Mouse (Mus musculus): Measurements from ENCODE around the gene Igfbp2. TPM values are rescaled to one million over a fixed set of nuclear protein-coding genes. Genes with fewer than 3 reads are reported as not detected.
A peak's percentile ranks its signal among the peaks of the same experiment; 100 is the strongest.

Gene Igfbp2
- polyA plus RNA-seq, 1 experiment from 2014 or later = 446 TPM

DNA sequence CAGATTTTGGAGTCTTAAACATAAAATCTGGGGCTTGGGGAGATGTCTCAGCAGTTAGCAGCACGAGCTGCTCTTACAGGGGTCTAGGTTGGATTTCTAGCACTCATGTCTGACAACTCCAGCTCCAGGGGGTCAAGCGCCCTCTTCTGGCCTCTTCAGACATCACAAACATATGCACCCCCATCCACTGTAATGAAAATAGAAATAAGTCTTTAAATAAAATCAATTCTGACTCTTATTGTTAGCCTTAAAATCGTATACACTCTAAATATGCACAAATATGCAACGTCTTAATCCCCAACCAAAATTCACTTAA is 55.0 kb downstream of the Igfbp2 start:
- ATAC-seq (ENCODE audit: low read depth) (no peak), DNase-seq (ENCODE audit: low spot score) (no peak)
- Histone ChIP-seq H3K9me3 (ENCODE audit: control insufficient read depth, low read length) (no peaks in the 10 kb centered on the region), H3K4me3 (ENCODE audit: low read depth, low read length) (no peak overlapping the region), H3K36me3 (ENCODE audit: control insufficient read depth, insufficient read depth, low read length) (no peaks in the 10 kb centered on the region), H3K27ac (replicated peaks; ENCODE audit: low read depth, low read length) (peak overlapping the region; percentile 66), H3K9ac (ENCODE audit: low read depth, low read length) (no peak overlapping the region), H3K4me1 (ENCODE audit: control insufficient read depth, insufficient read depth, low read length) (peaks cover 18% of the 10 kb centered on the region), H3K27me3 (replicated peaks; ENCODE audit: control insufficient read depth, insufficient read depth, low read length) (no peaks in the 10 kb centered on the region), H3K4me2 (ENCODE audit: low read depth, low read length) (0 out of 2 replicates have a peak overlapping the region, but pooled peaks have one; percentile 31)
- WGBS = 47% methylated on average over 4 of the region's 4 CpGs

DNA sequence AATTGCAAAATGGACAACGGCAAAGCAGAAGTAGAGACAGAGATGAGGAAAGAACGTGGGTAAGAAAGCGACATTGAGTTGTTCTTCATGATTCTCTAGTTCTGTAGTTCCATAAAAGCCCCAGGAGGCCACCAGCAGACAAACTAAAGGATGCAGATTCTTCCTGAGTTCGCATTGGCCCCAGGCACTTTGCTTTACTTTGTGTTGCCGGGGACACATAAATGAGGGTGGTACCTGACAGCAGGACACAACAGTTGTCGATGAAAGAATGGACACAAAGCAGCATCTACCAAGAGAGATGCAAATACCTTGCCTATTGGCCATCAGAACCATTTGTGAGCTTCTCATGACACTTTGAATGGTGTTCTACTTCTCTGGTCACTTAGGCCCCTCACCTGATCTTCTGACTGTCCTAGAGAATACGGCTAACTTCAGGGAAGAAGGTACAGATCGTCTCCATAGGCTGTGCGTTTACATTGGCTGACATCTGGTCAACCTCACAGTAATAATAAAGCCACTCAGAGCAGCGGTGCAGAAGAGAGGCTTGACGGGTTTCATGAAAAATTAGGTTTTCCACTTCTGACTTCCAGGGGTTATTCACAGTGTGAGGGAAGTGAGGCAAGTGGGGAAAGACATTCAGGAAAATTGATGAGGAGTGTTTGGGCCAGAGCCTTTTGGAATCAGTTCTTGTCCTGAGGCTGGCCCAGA is 61.0 kb downstream of the Igfbp2 start:
- H3K36me3 ChIP-seq (ENCODE audit: control insufficient read depth, insufficient read depth, low read length) = no peaks in the 10 kb centered on the region
- ATAC-seq (ENCODE audit: low read depth) (no peak), DNase-seq (ENCODE audit: low spot score) (no peak)
- H3K27me3 ChIP-seq (replicated peaks; ENCODE audit: control insufficient read depth, insufficient read depth, low read length) = no peaks in the 10 kb centered on the region
- no peak overlapping the region for H3K4me2 ChIP-seq (ENCODE audit: low read depth, low read length)
- no peak overlapping the region for H3K27ac ChIP-seq (replicated peaks; ENCODE audit: low read depth, low read length)
- no peaks in the 10 kb centered on the region for H3K9me3 ChIP-seq (ENCODE audit: control insufficient read depth, low read length)
- H3K9ac ChIP-seq (ENCODE audit: low read depth, low read length) = no peak overlapping the region
- H3K4me3 ChIP-seq (ENCODE audit: low read depth, low read length) = no peak overlapping the region
- WGBS = 79% methylated on average over 11 of the region's 11 CpGs
- peaks cover 3% of the 10 kb centered on the region; the same call in 1 of the 2 replicates for H3K4me1 ChIP-seq (ENCODE audit: control insufficient read depth, insufficient read depth, low read length)

DNA sequence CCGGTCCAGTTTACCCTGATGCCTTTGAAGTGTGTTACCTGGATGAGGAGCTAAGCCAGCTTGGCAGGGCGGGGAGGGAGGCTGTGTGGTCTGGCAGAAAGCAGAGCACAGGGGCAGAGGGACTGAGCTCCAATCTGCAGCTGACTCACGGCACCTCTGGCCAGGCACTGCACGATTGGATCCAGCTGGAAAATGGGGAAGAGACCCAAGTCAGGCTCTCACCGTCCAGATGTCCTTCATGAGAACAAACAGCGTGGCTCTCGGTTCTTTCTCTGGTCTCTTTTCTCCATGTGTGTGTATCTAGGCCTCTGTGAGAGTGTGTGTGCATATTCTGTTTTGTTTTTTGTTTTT is 61.5 kb downstream of the Igfbp2 start:
- ATAC-seq (ENCODE audit: low read depth) (peak; percentile 80), DNase-seq (ENCODE audit: low spot score) (peak; percentile 74)
- Histone ChIP-seq H3K27ac (replicated peaks; ENCODE audit: low read depth, low read length) (no peak overlapping the region), H3K4me2 (ENCODE audit: low read depth, low read length) (no peak overlapping the region), H3K4me3 (ENCODE audit: low read depth, low read length) (no peak overlapping the region), H3K9ac (ENCODE audit: low read depth, low read length) (no peak overlapping the region), H3K36me3 (ENCODE audit: control insufficient read depth, insufficient read depth, low read length) (no peaks in the 10 kb centered on the region), H3K9me3 (ENCODE audit: control insufficient read depth, low read length) (no peaks in the 10 kb centered on the region), H3K27me3 (replicated peaks; ENCODE audit: control insufficient read depth, insufficient read depth, low read length) (no peaks in the 10 kb centered on the region), H3K4me1 (ENCODE audit: control insufficient read depth, insufficient read depth, low read length) (peaks cover 3% of the 10 kb centered on the region; the same call in 1 of the 2 replicates)
- WGBS = 62% methylated on average over 7 of the region's 7 CpGs

DNA sequence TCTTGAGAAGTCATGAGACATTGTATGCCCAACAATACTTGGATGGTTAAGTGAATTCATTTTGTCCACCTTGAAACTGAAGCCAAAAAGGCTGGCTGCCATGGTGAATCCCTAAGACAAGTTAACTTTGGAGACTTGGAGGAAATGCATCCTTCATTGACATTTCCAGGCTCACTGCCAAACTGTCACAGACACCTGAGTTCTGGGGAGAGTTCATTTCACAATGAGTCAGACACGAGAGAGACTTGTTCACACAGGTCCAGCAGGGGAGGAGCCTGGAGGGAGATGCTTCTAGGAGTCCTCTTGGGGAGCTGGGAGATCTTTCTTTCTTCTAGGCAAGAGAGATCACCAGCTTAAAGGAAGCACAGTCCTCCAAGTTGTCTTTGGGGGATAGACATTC is 63.6 kb downstream of the Igfbp2 start:
- DNase-seq (ENCODE audit: low spot score) (peak; percentile 92), ATAC-seq (ENCODE audit: low read depth) (peak; percentile 80)
- Histone ChIP-seq H3K4me3 (ENCODE audit: low read depth, low read length) (no peak overlapping the region), H3K4me2 (ENCODE audit: low read depth, low read length) (no peak overlapping the region), H3K36me3 (ENCODE audit: control insufficient read depth, insufficient read depth, low read length) (no peaks in the 10 kb centered on the region), H3K4me1 (ENCODE audit: control insufficient read depth, insufficient read depth, low read length) (peaks cover 3% of the 10 kb centered on the region; the same call in 1 of the 2 replicates), H3K27me3 (replicated peaks; ENCODE audit: control insufficient read depth, insufficient read depth, low read length) (no peaks in the 10 kb centered on the region), H3K9ac (ENCODE audit: low read depth, low read length) (no peak overlapping the region), H3K27ac (replicated peaks; ENCODE audit: low read depth, low read length) (no peak overlapping the region), H3K9me3 (ENCODE audit: control insufficient read depth, low read length) (no peaks in the 10 kb centered on the region)
- WGBS = 75% methylated on average over 1 of the region's 1 CpGs

DNA sequence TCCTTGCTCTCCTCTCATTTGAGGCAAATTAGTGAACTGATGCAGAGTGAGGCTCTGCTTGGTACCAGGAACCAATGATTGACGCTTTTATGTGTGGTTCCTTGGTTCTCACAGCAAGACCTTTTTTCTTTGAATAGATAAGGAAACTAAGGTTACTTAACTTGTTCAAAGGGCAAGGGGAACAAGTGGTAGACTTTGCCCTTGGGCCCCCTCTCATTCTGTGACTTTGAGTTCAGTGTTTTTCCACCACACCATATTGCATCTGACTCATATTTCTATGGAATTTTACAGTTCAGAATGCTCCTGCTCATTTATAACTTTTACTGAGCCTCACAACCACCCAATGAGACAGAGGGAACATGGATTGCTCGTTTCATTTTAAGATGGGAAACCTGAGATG is 71.5 kb downstream of the Igfbp2 start:
- WGBS = 71% methylated on average over 2 of the region's 2 CpGs
- no peak overlapping the region for H3K4me3 ChIP-seq (ENCODE audit: low read depth, low read length)

More for the DNA sequence above, 71.5 kb downstream of the Igfbp2 start:
- Histone ChIP-seq H3K27ac (replicated peaks; ENCODE audit: low read depth, low read length) (no peak overlapping the region), H3K36me3 (ENCODE audit: control insufficient read depth, insufficient read depth, low read length) (no peaks in the 10 kb centered on the region), H3K4me2 (ENCODE audit: low read depth, low read length) (no peak overlapping the region), H3K27me3 (replicated peaks; ENCODE audit: control insufficient read depth, insufficient read depth, low read length) (no peaks in the 10 kb centered on the region), H3K9me3 (ENCODE audit: control insufficient read depth, low read length) (no peaks in the 10 kb centered on the region), H3K9ac (ENCODE audit: low read depth, low read length) (no peak overlapping the region), H3K4me1 (ENCODE audit: control insufficient read depth, insufficient read depth, low read length) (no peaks in the 10 kb centered on the region)
- no peak for ATAC-seq (ENCODE audit: low read depth)
- DNase-seq (ENCODE audit: low spot score) = no peak

Other genes with a start within 250 kb of the Igfbp2 start
- 23.0 and 23.8 TPM in 2 replicates for gene Smarcal1, start 241.3 kb upstream of the Igfbp2 start, polyA plus RNA-seq (2014; fragmentation: Nextera tagmentation; extraction: Ambion mirVana)
- gene Ankar, start 123.9 kb upstream of the Igfbp2 start, polyA plus RNA-seq (2014; fragmentation: Nextera tagmentation; extraction: Ambion mirVana) = not detected in 2 replicates
- gene Rpl37a, start 113.2 kb upstream of the Igfbp2 start, polyA plus RNA-seq (2014; fragmentation: Nextera tagmentation; extraction: Ambion mirVana) = 2,077 and 2,336 TPM in 2 replicates
- 131 and 138 TPM in 2 replicates for gene Igfbp5, start 50.4 kb downstream of the Igfbp2 start, polyA plus RNA-seq (2014; fragmentation: Nextera tagmentation; extraction: Ambion mirVana)
- gene Tnp1, start 191.4 kb downstream of the Igfbp2 start, polyA plus RNA-seq (2014; fragmentation: Nextera tagmentation; extraction: Ambion mirVana) = not detected in 2 replicates

Data from embryonic facial prominence, embryonic 14.5 days (tissue).